Mouse (Mus musculus) left cerebral cortex, postnatal 10 days (tissue): ENCODE measurements at regions not wholly inside any gene's neighbourhood (a gene's known extent, or its start where the extent isn't known, plus 50 kb on each side); places are given as distances from the start of the nearest gene placed in this dataset.
A peak's percentile ranks its signal among the peaks of the same experiment; 100 is the strongest.

Experiments used
- DNase-seq, 2 experiments: peaks; one replicate each; pipeline ENCODE4 v3.0.0; 2021 to 2022; ENCODE audit warnings: low spot score in 2 of 2, mixed read lengths in 1 of 2; ENCODE audit errors: extremely low spot score in 1 of 2
- intact Hi-C: fragments of 180-260 bp; cut with DNase I; formaldehyde crosslinking; loops from one replicate; pipeline ENCODE4 v1.15.1; 2025

DNA sequence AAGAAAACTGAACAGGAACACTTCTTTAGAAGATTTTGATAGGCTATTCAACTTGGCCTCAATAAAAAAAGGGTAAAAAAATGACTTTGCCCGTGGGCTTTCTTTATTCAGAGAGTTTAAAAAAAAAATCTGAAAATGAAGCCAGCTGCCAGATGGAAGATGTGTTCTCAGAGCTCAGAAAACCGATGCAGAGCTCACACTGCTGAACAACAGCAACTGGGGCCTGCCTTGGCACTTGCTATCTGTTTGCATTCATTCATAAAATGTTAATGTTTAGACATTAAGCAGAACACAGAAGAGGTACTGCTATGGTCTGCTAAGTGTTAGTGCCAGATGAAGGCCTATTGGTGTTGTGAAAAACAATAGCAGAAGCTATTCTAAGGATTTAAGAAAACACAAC is 173.8 kb upstream of the Smc2 start:
- no peak for DNase-seq

DNA sequence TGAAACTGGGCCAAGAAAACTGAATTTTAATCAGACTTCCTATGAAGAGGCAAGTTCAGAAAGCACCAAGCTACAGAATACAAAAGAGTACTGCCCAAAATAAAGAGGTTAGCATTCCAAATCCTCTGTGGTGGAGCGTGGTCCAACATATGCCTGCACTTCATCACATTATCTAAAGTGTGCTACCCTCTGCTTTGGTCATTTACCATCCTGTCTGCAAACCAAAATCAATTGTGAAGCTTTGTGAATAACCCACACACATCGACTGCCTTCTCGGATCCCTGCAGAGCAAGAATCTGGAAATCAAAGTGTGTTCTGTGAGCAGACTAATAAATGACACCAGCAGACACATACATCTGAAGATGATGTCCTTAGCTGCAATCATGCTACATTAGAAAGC is 156.6 kb upstream of the Smc2 start:
- DNase-seq: no peak

More for the DNA sequence above, 173.8 kb upstream of the Smc2 start:
- intact Hi-C loops: no loop called here

GRCm38 (mm10) chr4:52284909-52285308 is 154.1 kb upstream of the Smc2 start:
- intact Hi-C loops: no loop called here
- peak in 1 of 2 experiments; percentile 15 for DNase-seq

More for the DNA sequence above, 156.6 kb upstream of the Smc2 start:
- intact Hi-C loops: no loop called here

DNA sequence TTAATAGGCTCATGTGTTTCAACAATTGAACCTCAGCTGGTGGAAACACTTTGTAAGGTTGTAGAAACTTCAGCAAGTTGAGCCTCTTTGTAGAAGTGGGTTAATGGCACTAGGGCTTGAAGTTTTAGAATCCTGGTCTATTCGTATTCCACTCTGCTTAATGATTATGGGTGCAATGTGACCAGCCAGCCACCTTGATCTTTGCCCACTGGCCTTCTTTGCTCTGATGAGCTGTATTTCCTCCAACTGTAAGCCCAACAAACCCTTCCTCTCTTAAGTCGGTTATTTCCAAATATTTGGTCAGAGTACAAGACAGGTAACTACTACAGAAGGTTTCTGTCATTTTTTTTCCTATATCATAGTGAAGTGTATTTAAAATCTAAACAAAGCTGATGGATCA is 145.4 kb upstream of the Smc2 start:
- no peak for DNase-seq
- intact Hi-C loops: no loop called here

DNA sequence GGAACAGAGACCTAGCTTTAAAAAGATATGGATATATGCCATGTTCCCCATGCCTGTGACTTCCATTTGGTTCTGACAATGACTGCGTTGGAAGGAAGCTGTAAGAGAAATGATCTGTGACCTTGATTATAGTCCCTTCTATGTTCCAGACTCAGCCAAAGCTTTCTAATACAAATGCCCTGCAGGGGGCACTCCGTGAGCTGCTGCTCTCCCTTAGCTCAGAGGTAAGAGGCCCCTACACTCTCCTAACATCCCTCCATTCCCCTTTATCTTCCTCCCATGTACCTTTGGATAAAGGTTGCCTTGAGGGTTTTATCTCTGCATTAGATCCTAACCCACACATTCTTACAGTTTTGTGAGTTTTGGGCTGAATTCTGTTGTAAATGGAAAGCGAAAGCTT is 139.8 kb upstream of the Smc2 start:
- DNase-seq: no peak
- intact Hi-C loops: no loop called here

GRCm38 (mm10) chr4:52301653-52302052 is 137.4 kb upstream of the Smc2 start:
- intact Hi-C loops: loop anchor here (5.0 kb wide), 1 partner anchor 149 kb away; no protein-coding TSS in a partner anchor
- peak in 1 of 2 experiments; percentile 13 for DNase-seq

DNA sequence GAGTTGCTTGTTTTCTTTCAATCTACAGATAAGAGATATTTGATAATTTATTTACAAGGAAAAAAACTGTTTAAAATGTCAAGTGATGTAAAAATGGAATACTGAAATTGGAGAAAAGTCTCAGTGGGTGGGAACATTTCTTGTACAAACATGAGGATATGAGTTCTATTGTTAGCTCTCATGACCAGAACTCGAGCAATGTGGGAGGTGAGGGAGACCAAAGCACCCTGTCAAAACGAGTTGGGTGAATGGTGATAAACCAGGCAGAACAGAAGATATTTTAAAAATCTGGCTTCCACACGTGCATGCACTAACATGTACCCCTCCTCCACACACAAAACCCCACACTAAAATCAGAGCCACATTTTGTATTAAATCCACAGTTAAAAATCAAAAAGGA is 114.7 kb upstream of the Smc2 start:
- no peak for DNase-seq
- intact Hi-C loops: no loop called here

- intact Hi-C loops: no loop called here
These were observed 107.6 kb upstream of the Smc2 start for GRCm38 (mm10) chr4:52331361-52331951.

GRCm38 (mm10) chr4:52336365-52337017 is 102.6 kb upstream of the Smc2 start:
- DNase-seq: no peak
- intact Hi-C loops: no loop called here

More at GRCm38 (mm10) chr4:52331361-52331951, 107.6 kb upstream of the Smc2 start:
- DNase-seq: no peak

DNA sequence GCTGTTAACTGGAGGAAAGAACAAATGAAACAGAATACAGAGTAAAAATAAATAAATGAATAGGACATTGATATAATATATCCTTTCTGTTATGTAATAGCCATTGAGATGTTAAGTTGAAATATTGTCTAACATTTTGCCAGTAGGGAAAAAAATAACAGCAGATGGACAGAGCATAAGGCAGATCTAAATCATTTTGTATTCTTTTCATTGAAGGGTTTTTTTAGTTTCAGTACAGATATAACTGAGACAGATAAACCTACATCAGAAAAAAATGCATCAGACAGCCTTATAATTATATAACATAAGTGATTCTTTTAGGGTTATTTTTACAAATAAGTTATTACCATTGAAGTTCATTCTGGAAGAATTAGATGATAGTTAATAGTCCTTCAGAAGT is 97.8 kb upstream of the Smc2 start:
- intact Hi-C loops: no loop called here
- DNase-seq: no peak

DNA sequence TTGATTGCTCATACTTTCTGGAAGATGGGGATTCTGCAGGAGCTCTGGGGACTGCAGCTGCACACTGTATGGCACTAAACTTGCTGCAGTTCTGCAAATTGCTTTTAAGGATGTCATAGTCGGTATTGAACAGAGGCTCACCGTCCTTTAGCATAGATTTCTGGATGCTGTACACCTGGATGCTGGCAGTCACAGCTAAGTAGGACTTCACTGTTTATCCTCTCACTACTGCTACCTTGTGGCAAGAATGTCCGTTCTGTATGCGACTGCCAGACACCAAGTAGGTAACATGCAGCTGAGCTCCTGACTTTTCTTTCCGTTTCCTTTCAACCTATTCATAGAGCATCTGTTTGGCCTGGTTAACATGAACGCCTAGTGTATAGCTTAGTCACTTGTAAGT is 77.3 kb upstream of the Smc2 start:
- DNase-seq: no peak
- intact Hi-C loops: no loop called here

DNA sequence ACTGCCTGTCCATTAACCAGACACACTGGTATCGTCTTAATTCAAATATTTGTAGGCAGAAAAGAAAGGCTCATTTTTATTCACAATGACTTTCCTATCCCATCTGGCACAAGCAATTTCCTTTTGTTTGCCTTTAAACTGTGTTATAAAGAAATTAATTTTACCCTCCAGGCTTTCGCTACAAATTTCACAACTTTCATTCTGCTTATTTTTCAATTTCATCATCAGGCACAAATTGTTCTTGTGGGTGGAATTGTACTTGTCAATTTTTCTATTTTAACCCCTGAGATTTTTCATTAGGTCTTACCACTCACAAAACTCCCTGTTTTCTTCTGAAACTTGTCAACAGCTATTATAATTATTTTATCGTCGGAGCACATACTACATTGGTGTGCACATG is 73.2 kb upstream of the Smc2 start:
- no peak for DNase-seq
- intact Hi-C loops: no loop called here

DNA sequence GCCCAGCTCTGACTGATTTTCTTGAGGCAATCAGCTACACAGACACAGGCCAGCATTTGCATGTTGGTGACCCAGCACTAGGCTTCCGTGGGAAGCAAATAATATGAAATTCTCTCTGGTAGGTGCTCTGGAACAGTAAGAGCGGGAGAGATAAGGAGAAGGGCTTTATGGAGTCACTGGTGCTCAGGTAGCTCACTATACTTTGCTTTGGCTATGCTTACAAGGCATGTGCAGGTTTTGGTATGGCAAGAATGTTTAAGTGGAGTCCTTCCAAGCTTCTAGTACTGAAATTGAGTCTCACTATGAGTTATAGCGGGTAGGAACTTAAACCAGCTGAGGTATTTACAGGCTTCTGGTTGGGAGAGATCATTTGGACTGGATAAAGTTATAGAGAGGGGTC is 70.5 kb upstream of the Smc2 start:
- intact Hi-C loops: no loop called here
- DNase-seq: no peak
